Mouse (Mus musculus): ENCODE data around the gene Dnaja4.

Dnaja4 gene

GRCm38 (mm10) chr9:54699345-54700173 lies 886 bp downstream of the Dnaja4 start:
- peak; percentile 90 for DNase-seq (ENCODE audit: inconsistent ontology term)

- DNase-seq (ENCODE audit: inconsistent ontology term), result peak; percentile 71
Observed at GRCm38 (mm10) chr9:54700174-54700475, 1.5 kb downstream of the Dnaja4 start.

GRCm38 (mm10) chr9:54700746-54701145 lies 2.1 kb downstream of the Dnaja4 start:
- DNase-seq (ENCODE audit: inconsistent ontology term), result no peak

- no peak for DNase-seq (ENCODE audit: inconsistent ontology term)
Observed at GRCm38 (mm10) chr9:54702581-54702980, 3.9 kb downstream of the Dnaja4 start.

- no peak for DNase-seq (ENCODE audit: inconsistent ontology term)
Observed at GRCm38 (mm10) chr9:54704361-54704760, 5.7 kb downstream of the Dnaja4 start.

- DNase-seq (ENCODE audit: inconsistent ontology term), result no peak
Observed at GRCm38 (mm10) chr9:54705561-54705960, 6.9 kb downstream of the Dnaja4 start.

- DNase-seq (ENCODE audit: inconsistent ontology term), result peak; percentile 77
Observed at GRCm38 (mm10) chr9:54707288-54707999, 8.8 kb downstream of the Dnaja4 start.

- DNase-seq (ENCODE audit: inconsistent ontology term), result no peak
Observed at GRCm38 (mm10) chr9:54708085-54708484, 9.4 kb downstream of the Dnaja4 start.

GRCm38 (mm10) chr9:54715776-54716175 lies 17.1 kb downstream of the Dnaja4 start:
- DNase-seq (ENCODE audit: inconsistent ontology term), result no peak

GRCm38 (mm10) chr9:54717527-54717926 lies 18.9 kb downstream of the Dnaja4 start:
- no peak for DNase-seq (ENCODE audit: inconsistent ontology term)

- DNase-seq (ENCODE audit: inconsistent ontology term), result no peak
Observed at GRCm38 (mm10) chr9:54722156-54722555, 23.5 kb downstream of the Dnaja4 start.

- no peak for DNase-seq (ENCODE audit: inconsistent ontology term)
Observed at GRCm38 (mm10) chr9:54722596-54722995, 23.9 kb downstream of the Dnaja4 start.

- DNase-seq (ENCODE audit: inconsistent ontology term), result no peak
Observed at GRCm38 (mm10) chr9:54726315-54726714, 27.6 kb downstream of the Dnaja4 start.

- DNase-seq (ENCODE audit: inconsistent ontology term), result no peak
Observed at GRCm38 (mm10) chr9:54732122-54732521, 33.4 kb downstream of the Dnaja4 start.

GRCm38 (mm10) chr9:54733921-54734638 lies 35.4 kb downstream of the Dnaja4 start, which contains the start of gene Wdr61:
Gene Wdr61 (minus strand): TSS chr9:54734519.
- peak; percentile 98 for DNase-seq (ENCODE audit: inconsistent ontology term)

GRCm38 (mm10) chr9:54734639-54735252 lies 36.1 kb downstream of the Dnaja4 start:
- DNase-seq (ENCODE audit: inconsistent ontology term), result no peak

GRCm38 (mm10) chr9:54736284-54736701 lies 37.6 kb downstream of the Dnaja4 start:
- peak; percentile 56 for DNase-seq (ENCODE audit: inconsistent ontology term)

- peak; percentile 66 for DNase-seq (ENCODE audit: inconsistent ontology term)
Observed at GRCm38 (mm10) chr9:54738376-54738775, 39.7 kb downstream of the Dnaja4 start.

GRCm38 (mm10) chr9:54743891-54744290 lies 45.2 kb downstream of the Dnaja4 start:
- no peak for DNase-seq (ENCODE audit: inconsistent ontology term)

- DNase-seq (ENCODE audit: inconsistent ontology term), result no peak
Observed at GRCm38 (mm10) chr9:54745740-54746370, 47.2 kb downstream of the Dnaja4 start.

GRCm38 (mm10) chr9:54750215-54750981 lies 51.7 kb downstream of the Dnaja4 start:
- DNase-seq (ENCODE audit: inconsistent ontology term), result no peak
